Mouse (Mus musculus) 3T3-L1 (cell line): ENCODE measurements around the gene Sec14l4.

Experiments used
- DNase-seq: peaks from one replicate; pipeline ENCODE4 v3.0.0-alpha.2; 2015; ENCODE audit warnings: low read depth, low spot score

The Sec14l4 gene

GRCm38 (mm10) chr11:4078267-4078933 lies 47.1 kb downstream of the Sec14l4 start:
- no peak for DNase-seq

GRCm38 (mm10) chr11:4080219-4080618 lies 49.0 kb downstream of the Sec14l4 start:
- DNase-seq: peak; percentile 69

GRCm38 (mm10) chr11:4083316-4084078 lies 52.2 kb downstream of the Sec14l4 start:
- peak; percentile 85 for DNase-seq

GRCm38 (mm10) chr11:4086246-4086645 lies 55.0 kb downstream of the Sec14l4 start:
- no peak for DNase-seq

GRCm38 (mm10) chr11:4087267-4087666 lies 56.0 kb downstream of the Sec14l4 start:
- DNase-seq: no peak

GRCm38 (mm10) chr11:4093459-4094377 lies 62.5 kb downstream of the Sec14l4 start:
- no peak for DNase-seq

- DNase-seq: peak; percentile 37
These were observed 63.3 kb downstream of the Sec14l4 start for GRCm38 (mm10) chr11:4094378-4095170.

GRCm38 (mm10) chr11:4095171-4096053 lies 64.2 kb downstream of the Sec14l4 start, which contains the start of gene Mtfp1:
Gene Mtfp1 (minus strand): TSS chr11:4095445.
- peak; percentile 36 for DNase-seq

GRCm38 (mm10) chr11:4096054-4096984 lies 65.1 kb downstream of the Sec14l4 start:
- DNase-seq: peak; percentile 99

- no peak for DNase-seq
These were observed 65.9 kb downstream of the Sec14l4 start for GRCm38 (mm10) chr11:4097091-4097621.
